Mouse (Mus musculus) spleen, postnatal 10 days (tissue): ENCODE measurements at regions not wholly inside any gene's neighbourhood (a gene's known extent, or its start where the extent isn't known, plus 50 kb on each side); places are given as distances from the start of the nearest gene placed in this dataset.

Experiments
- DNase-seq, 2 experiments: peaks; one replicate each; pipeline ENCODE4 v3.0.0; 2021 to 2022; ENCODE audit warnings: low spot score in 2 of 2

DNA sequence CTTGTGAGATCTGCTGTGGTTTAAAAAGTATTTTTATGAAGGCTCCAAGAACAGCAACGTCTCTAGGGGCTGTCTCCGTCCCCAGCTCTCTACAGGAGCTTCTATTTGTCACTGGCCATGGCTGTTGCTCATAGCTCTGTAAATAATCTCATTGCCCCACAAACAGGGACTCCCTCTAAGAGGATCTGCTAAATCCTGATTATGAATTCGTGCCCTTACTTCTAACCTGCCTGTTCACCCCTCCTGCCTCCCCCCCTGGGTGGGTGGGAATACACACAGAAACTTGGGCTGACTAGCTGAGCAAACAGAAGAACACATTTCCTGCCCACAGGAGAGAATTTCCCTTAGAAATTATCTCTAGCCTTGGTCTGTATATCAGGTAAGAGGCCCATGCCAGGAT lies 155.9 kb upstream of the Ncam1 start:
- DNase-seq = no peak

DNA sequence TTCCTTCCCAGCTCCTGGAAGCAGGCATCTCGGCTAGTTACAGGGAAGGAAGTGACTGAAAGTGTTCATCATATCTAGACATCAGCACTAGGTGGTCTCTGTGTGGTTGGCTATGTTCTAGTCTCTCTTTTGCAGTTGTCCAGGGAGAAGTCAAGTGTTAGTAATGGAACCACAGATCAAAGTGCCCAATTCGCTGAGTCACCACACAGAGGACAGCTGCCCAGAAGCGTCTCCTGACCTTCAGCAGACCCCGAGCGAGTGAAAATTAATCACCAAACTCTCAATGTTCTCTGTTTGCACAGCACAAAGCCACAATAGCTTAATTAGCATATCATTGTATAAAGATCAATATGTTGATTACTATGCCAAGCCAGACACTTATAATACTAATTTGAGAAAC lies 151.6 kb upstream of the Ncam1 start:
- DNase-seq = no peak

DNA sequence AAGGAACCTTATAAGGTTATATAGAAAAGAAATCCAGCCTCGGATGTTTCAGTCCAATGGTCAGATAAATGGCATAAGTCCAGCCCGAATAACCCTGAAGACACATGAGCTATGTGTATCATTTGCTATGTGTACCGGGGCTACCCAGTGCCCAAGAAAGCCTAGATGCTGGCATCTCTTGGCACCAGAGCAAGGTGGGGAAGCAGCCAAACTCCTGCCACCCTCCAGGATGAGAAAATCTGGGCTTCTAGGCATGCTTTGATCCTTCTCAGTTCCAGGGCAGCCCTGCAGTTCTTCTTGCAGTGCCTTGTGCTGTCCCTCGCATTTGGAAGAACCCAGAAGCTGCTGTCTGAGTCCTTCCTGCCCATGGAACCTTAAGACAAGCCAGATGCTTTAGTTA lies 149.8 kb upstream of the Ncam1 start:
- DNase-seq = no peak

DNA sequence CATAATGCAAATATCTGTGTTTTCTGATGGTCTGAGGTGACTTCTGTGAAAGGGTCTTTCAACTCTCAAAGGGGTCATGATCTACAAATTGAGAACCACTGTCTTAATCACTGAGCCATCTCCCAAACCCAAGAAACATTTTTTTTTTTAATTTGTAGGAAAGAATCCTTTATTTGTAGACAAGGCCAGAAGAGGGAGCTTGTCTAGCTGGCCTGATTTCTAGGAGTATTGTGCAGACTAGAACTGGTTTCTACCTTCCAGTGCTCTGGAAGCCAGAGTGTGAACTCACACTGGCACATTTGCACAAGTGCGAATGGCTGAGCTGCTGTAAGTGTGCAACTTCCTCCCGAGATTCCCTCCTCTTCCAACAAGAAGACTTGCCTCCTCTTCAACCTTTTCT lies 148.1 kb upstream of the Ncam1 start:
- DNase-seq = no peak

DNA sequence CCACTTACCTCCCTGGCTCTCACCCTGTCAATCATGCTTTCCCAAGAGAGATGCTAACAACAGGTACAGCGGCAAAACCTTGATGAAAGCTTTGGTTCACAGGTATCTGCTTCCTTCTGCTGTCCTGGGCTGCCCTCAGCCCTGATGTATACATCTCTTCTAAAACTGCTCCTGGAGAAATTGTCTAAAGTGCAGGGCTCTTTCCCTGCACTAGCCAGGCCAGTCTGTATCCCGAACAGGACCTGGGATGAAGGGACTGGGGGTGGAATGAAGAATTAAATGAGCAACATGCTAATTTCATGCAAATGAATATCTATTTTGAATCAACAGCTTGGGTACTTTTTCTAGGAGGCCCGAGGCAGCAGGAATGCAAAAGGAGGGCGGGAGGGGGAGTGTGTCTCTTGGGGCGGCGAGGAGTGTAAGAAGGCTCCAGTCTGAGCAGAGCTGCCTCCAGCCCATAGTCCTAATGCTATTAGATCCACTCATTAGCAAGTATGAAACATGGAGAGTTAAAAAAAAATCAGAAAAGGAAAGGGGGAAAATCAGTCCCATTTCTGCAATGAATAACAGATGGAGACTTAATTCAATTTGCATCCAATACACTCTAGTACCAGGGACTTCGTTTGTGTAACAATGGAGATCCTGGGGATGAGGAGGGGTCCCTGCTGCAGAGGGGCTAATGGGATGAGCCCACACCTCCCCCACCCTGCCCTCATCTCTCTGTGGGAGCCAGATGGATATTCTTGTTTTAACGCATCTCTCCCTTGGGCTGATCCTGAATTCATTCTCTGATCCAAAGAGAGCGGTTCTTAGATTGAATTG lies 137.0 kb upstream of the Ncam1 start:
- no peak for DNase-seq

DNA sequence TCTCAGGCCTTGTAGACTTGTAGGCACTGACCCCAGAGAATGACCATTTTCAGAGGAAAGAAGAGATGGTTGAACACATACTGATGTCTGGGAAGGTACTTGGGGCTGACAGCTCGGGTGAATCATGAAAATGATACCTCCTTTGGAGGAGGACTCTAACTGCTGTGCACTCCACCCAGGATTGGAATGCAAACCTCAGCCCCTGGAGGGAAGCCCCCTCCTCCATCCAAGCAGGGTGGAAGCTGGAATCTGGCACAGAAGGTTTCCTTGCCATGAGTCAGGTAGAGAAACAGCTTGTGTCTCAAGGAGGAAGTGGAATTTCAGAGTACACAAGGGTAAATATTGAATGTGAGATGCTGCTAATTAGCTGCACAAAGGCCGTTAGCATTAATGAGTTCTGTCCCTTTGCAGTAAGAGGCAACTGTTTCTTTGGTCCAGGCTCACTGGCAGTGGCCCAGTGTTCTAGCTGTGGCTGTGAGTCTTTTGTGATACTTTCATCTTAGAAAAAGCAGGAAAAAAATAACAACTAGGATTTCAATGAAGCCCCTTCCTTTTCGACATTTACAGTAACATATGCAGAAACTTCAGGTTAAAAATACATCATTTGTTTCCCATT lies 129.4 kb upstream of the Ncam1 start:
- DNase-seq = no peak

DNA sequence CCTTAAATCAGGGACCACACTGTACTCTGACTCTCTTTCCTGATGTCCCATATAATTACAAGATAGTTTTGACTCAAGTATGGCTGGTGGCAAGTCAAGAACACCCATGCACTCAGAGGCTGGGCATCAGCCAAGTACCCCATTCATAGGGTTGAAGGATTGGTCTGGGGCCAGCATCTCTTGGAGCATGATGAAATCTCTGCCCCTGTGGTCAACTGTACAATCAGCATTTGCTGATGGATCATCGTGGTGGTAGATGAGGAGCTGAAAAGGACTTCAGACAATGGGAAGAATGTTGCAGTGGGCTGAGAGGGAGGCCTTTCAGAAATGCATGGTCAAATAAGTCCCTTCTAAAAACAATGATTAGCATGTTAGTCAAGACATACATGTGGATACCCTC lies 128.6 kb upstream of the Ncam1 start:
- no peak for DNase-seq

DNA sequence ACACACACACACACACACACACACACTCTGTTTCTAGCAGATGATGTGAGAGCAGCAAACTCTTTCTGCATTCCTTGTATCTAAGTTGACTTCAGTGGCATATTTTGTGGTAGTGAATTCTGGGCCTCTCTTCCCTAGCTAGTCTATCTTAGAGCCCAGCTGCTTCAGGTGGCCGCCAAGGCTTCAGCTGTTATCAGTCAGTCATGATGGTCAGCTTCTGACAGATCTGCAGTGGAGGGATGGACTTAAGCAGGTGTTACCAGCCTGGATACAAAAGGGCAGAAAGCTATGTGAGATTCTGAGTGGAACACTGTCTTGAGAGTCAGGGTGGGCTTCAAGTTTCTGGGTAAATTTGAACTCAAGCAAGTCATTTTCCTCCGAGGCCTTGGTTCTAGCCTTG lies 127.1 kb upstream of the Ncam1 start:
- DNase-seq = no peak

DNA sequence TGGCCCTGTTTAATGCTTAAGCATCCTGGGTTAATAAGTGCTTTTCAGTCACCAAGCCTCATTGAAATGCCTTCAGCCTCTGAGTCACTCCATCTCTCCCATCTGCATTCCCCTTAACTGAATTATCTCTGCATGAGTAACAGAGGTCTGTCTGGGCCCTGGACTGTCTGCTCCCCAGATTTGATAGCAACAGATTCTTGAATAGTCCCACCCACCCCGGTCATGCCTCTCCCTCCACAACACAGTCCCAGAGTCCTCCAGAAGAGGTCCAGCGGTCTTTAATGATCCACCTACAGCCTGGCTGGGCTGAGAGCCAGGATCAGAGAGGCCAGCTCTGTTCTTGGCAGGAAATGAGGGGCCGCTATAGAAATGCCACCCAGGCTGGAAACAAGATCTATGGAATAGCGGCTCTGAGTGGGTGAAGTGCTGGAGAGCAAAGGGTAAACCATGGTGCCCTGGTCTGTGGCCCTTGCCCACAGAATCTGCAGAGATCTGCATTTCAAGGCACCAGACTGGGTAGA lies 125.3 kb upstream of the Ncam1 start:
- DNase-seq = no peak

DNA sequence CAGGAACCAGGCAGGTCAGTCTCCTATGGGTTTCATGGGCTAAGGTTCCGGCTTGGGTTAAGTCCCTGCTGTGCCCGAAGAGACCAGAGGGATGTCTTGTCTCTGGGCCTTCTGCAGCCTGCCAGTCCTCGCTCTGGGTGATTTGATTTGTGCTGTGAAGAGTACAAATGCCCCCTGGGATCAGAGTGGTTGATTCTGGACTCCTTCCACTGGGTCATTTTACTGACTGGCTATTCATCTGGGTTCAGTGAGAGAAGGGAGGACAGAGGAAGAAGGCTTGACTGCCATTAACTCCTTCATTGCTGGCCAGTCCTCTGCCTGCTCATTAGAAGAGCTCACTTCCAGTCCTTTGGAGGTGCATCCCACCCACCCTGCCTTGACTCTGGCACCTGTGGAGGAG lies 124.0 kb upstream of the Ncam1 start:
- no peak for DNase-seq

DNA sequence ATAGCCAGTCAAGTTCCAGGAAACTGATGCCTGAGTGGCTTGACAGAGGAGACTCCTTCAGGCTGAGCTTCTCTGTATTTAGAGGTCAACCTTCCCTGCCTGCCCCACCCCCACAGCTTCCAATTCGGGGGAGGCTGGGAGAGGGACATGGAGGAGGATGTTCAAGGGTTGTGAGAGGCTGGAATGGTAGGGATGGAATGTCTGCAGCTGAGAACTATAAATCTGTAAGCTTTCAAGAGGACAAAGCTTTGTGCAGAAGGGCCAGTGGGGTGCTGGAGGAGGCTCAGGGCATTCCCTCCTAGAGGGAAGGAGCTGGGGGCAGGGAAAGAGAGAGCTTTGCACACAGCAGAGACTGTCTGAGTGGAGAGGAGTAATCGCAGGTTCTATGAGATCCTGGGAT lies 123.4 kb upstream of the Ncam1 start:
- no peak for DNase-seq

DNA sequence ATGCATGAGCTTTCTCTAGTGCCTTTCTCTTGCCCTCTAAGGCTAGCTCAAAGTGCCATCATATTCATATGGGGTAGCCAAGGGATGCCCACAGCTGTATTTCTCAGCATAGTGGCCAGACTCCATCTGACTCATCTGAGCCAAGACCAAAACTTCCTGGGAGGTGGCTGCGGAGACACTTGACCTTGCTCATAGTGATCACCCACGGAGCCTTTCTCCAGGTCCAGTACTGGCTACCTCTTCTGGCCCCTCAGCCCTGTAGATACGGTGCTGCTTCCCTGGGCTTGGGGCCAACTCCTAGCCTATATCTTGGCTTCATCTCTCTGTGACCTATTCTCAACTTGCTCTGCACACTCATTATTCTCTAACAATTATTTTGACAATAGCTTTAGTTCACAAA lies 122.6 kb upstream of the Ncam1 start:
- DNase-seq = no peak

DNA sequence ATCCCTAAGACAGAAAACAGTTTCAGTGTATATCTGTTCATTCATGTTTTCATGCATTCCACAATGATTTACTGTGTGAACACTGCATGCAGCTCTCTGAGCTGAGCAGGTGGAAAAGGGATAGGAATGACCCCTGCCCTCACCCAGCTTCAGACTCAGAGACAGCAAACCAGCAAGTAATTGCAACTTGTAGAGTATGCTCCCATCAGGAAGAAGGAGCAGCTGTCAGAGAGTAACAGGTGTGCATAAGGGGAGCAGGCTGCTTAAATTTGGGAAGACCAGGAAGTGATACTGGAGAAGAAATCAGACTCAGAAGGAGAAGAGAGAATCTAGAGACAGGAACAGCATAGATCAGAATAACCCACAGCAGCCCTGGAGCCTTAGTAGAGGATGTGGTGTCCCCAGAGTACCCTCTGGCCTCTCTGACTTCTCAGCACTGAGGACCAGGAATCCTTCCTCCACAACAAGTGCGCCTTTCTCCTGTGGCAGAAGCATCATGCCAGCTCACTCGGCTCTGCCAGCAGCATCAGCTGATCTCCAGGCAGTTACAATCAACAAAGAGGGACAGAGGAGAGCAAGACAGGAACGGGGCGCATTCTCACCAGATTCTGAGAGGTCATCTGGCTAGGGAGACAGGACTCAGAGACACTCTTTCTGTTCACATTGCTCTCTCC lies 116.5 kb upstream of the Ncam1 start:
- DNase-seq = no peak

DNA sequence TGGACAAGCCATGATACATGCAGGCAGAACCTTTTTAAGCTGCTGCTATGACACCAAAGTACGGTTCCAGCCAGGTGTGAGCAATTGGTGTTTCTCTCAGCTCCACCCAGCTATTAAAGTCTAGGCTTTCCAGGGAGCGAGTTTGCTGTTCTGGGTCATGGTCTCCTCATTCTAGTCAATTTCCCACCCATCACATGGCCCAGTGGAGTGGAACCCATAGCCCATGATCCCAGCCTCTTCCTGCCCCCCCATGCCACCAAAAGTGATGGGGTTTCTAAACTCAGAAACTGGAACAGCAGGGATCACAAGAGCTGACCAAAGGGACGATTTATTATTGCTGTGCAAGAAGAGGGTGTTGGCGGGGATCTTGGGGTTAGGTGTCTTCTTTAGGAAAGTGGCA lies 115.0 kb upstream of the Ncam1 start:
- DNase-seq = no peak

DNA sequence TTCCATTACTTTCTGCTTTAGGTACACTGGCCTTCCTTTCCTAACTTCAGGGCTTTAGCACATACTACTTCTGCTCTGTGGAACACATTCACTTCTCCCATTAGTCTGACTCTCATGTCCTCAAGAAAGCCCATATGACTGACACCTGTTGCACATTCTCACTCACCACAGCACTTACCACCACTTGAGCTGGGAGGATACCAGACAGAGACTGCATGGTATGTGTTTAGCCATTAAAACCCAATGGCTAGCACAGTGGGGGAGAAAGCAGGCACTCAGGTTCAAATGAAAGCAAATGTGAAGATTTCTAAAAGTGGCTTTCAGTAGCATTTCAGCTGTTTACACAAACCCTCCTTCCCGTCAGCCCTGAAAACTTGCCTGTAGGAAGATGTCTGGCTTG lies 113.6 kb upstream of the Ncam1 start:
- no peak for DNase-seq

DNA sequence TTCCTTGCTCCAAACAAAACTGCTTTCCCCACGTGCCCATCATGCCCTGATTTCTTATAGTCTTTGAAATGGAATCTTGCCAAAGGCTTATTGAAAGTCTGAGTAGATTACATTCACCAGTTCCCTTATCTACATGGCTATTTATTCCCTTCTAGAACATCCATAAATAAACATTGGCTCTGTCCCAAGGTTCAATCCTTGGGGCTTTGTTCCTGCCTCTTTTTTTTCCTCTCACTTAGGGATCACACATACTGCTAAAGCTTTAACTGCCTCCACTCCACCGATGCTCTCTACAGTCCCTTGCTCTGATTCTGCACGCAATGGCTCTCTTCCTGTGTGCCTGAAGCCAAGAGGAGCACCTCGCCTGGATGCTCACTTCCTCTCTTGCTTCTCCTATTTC lies 107.6 kb upstream of the Ncam1 start:
- no peak for DNase-seq

DNA sequence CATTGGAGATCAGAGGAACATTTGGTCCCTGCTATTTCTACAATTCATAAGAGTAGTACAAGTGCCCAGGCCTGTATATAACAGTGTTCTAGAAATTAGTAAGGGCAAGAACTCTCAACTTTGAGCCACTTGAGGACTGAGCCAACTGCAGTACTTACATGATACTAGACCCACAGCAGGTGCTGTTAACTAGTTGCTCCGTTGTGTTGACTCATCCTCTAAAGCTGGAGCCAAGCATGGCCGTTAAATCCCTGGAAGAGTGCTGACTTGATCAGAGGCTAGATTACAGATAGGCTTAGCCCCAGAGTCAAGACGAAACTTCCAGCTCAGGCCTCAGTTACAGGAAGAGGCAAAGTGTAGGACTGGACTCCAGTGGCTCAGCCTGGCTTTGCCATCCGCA lies 107.0 kb upstream of the Ncam1 start:
- no peak for DNase-seq

DNA sequence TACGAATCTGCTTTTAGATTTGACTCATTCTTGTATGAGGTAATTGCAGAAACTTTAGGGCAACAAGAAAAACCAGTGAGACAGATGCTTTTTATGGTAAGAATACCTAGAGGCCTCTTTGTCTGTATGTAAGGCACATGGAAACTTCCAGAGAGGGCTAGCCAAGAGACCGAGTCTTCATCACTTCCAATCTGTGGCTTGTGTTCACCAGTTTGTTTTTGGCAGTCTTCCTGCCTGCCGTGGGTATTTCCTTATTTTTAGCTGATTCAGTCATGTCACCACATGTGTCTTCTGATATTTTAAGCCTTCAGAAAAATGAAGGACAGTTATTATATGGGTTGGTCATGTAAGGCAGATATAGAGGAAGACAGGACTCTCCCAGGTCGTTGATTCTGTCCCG lies 100.2 kb upstream of the Ncam1 start:
- no peak for DNase-seq

DNA sequence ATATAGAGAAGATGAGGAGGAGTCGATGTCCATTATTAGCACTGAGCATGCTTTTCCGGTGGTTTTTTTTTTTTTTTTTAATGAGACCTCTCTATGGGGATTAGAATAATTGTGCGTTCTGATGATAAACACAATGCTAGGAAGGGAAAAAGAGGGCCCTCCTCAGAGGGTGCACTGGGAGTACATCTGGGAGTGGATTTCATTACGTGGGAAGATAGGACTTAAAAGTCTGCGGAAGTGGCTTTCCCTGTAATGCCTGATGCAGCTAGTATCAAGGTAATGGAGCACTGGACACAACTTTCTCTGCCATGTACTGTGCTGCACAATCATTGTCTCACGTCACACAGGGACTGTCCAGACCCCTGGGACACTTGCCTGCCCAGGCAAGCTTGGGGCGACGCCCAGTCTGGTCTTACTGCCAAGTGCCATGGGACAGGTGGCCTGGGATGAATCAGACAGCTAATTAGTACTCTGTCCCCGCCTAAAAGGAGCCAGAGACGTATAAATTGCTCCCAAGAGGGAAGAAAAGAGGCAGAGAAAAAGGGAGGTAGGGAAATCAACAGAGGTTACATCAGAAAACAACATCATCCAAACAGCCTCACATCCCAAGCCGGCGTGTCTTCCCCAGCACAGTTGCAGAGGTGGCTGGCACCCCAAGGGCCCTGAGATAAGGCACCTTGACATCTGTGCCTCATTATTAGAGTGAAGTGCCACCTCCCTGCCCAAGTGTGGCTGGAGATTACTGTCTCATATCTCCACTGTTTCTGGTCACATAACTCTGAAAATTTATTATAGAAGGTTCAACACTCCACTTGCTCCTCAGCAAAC lies 86.0 kb upstream of the Ncam1 start:
- no peak for DNase-seq

DNA sequence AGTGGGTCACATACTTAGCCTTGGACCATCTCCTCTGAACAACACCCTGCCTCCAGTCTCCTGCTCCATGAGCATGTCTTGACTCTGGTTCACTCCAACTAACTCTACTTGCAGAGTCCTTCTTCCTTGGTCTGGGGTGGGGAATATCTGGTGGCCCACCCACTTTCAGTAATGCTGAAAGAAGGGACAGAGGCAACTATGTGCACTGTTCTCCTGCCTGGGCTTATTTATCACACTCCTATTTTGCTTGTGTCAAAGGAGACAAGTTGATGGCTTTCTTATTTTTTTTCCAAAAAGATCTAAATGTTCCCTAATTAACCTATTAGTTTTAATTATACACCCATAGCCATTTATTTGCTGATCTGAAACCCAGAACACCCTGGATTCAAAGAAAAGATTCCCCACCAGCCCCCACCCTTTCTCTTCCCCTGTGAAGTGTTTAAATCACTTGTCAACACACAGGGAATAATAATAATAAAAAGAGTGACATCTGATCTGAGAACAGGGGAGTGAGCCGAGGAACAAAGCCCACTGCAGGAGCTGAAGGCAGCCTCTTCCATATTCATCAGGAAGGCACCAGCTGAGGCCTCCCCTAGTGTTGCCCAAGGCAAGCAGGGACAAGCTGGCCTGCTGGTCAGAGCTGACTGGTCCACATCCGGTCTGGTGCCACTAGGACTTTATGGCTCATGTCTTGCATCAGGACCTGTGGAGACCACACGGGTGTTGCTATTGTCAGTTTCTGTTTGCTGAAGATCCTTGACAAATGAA lies 80.8 kb upstream of the Ncam1 start:
- DNase-seq = no peak

DNA sequence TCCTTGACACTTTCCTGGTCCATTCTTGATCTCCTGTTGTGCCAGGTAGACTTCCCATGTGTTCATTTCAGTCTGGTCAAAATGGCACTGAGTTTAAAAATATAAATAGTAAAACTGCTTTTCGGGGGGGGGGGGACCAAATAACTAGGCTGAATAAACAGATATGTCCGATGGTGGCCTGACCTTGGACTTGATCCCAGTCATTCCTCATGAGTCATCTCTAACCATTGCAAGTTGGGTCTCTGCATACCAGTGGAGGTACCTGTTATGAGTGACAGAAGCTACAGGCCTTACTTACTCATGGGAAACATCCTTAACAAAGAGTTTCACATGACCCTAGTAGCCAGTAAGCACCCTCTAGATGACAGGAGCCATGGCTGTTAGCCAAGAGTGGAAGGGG lies 76.2 kb upstream of the Ncam1 start:
- no peak for DNase-seq
